Mouse (Mus musculus) liver (tissue): ENCODE data around the gene Sema3b.

Experiments
- DNase-seq: peaks from one replicate; pipeline ENCODE4 v3.0.0-alpha.2; 2020; ENCODE audit warnings: mixed read lengths

The Sema3b gene

GRCm38 (mm10) chr9:107611456-107612190 lies 2.6 kb upstream of the Sema3b start:
- DNase-seq: no peak

- DNase-seq: no peak
Measured at GRCm38 (mm10) chr9:107609433-107609830, 403 bp upstream of the Sema3b start.

GRCm38 (mm10) chr9:107607653-107608245 lies 1.3 kb downstream of the Sema3b start:
- no peak for DNase-seq

- DNase-seq: no peak
Measured at GRCm38 (mm10) chr9:107607036-107607435, 2.0 kb downstream of the Sema3b start.

GRCm38 (mm10) chr9:107606591-107606990 lies 2.4 kb downstream of the Sema3b start:
- DNase-seq: no peak

- DNase-seq: no peak
Measured at GRCm38 (mm10) chr9:107605041-107605661, 3.9 kb downstream of the Sema3b start.

- DNase-seq: no peak
Measured at GRCm38 (mm10) chr9:107603251-107603650, 5.8 kb downstream of the Sema3b start.

GRCm38 (mm10) chr9:107602068-107602648 lies 6.9 kb downstream of the Sema3b start:
- peak; percentile 92 for DNase-seq

- DNase-seq: no peak
Measured at GRCm38 (mm10) chr9:107601275-107601674, 7.8 kb downstream of the Sema3b start.

- DNase-seq: no peak
Measured at GRCm38 (mm10) chr9:107600745-107601144, 8.3 kb downstream of the Sema3b start.

- DNase-seq: no peak
Measured at GRCm38 (mm10) chr9:107599842-107600241, 9.2 kb downstream of the Sema3b start.

GRCm38 (mm10) chr9:107599433-107599832 lies 9.6 kb downstream of the Sema3b start:
- no peak for DNase-seq

GRCm38 (mm10) chr9:107598385-107598784 lies 10.6 kb downstream of the Sema3b start:
- no peak for DNase-seq

GRCm38 (mm10) chr9:107596619-107597569 lies 12.1 kb downstream of the Sema3b start:
- no peak for DNase-seq

GRCm38 (mm10) chr9:107594281-107595062 lies 14.6 kb downstream of the Sema3b start:
- no peak for DNase-seq

- no peak for DNase-seq
Measured at GRCm38 (mm10) chr9:107593101-107593976, 15.7 kb downstream of the Sema3b start.

- DNase-seq: no peak
Measured at GRCm38 (mm10) chr9:107590773-107591060, 18.3 kb downstream of the Sema3b start.

- peak; percentile 83 for DNase-seq
Measured at GRCm38 (mm10) chr9:107590058-107590772, 18.8 kb downstream of the Sema3b start.

GRCm38 (mm10) chr9:107587833-107588639 lies 21.0 kb downstream of the Sema3b start:
- DNase-seq: peak; percentile 69
